Mouse (Mus musculus) spleen, embryonic (tissue): ENCODE data around the gene Capn15.

Source experiments
- CTCF ChIA-PET: fragments of 350-600 bp; sonication (Branson Sonifier 250); formaldehyde crosslinking; loops from one replicate; lab custom pipeline; 2022; lab: Charles Lee

The Capn15 gene

GRCm38 (mm10) chr17:25956201-25956600 lies 29.4 kb downstream of the Capn15 start:
- CTCF ChIA-PET, result no interaction called here

- CTCF ChIA-PET, result no interaction called here
These were observed 29.9 kb downstream of the Capn15 start for GRCm38 (mm10) chr17:25955736-25956135.

GRCm38 (mm10) chr17:25954671-25955070 lies 30.9 kb downstream of the Capn15 start:
- CTCF ChIA-PET, result no interaction called here

DNA sequence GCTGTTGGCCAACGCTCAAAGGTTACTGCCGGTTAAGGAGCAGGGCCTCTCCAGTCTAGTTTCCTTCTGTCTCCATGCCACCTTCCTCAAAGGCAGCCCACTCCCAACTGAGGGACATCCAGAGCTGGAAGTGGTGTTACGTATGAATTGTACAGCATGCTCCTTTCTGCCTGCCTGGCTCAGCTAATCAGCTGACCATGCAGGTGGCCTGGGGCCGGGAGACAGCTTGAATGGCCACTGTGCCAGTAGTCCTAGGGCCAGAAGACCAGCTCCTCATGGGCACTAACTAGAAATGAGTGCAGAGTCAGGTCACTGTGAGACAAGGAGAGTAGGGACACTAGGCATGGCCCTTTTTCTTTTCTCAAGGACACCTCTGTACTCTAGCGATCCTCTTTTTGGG lies 32.4 kb downstream of the Capn15 start:
- CTCF ChIA-PET, result no interaction called here

DNA sequence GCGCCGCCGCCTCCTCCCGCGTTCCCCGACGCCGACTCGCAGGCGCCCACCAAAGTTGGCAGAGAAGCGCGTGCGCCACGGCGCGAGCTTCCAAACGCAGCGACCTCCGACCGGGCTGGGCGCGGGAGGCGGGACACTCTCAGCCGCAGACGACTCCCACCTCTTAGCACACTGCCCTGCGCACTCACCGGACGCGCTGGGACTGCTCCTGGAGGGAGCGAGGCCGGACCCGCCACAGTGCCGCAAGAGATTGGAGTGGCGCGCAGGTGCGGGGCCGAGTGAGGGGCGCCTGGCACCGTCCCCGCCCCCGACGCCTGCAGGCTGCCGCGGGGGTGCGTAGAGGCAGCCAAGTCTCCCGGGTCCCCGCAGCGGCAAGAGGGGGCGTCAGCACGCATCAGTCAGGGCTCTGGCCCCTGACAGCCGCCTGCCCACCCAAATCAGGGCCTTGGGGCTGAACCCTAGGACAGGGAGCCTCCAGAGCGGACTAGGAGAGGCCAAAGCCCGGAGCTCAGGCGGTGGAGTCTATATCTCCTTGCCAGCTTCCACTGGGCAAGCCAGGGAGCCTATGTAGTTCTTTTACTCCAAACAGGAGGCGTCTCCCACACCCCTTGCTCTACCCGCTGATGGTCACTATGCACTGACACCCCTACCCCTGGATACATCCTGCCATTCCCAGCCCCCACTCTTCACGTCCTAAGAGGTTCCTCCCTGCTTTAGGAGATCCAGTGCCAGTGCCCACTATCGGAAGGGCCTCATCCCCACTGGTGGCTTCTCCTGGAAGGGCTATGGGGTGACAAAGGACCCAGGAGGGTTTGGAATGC lies 33.6 kb downstream of the Capn15 start, which contains the start of gene A930017K11Rik:
Gene A930017K11Rik, minus strand, starts transcription at position 763 of the 821 bp plus-strand sequence.
- CTCF ChIA-PET, result no interaction called here

GRCm38 (mm10) chr17:25951225-25951802 lies 34.3 kb downstream of the Capn15 start:
- CTCF ChIA-PET, result no interaction called here

- CTCF ChIA-PET, result no interaction called here
These were observed 34.9 kb downstream of the Capn15 start for GRCm38 (mm10) chr17:25950706-25951105.

DNA sequence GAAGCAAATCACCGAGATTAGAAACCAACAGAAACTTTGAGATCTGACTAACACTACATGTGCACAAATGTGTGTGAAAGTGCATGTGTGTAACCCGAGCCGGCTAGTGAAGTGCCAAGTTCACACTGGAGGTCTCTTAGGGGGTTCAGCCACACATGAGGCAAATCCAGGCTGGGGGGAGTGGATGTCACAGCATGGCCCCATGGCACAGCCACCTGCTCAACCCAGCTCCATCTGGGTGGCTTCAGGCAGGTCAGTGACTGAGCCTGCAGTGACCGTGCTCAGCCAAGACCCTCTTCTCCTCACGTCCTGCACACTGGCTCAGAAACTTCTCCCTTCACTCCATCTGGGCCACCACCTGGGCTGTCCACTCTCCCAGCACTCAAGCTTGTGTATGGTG lies 35.6 kb downstream of the Capn15 start:
- CTCF ChIA-PET, result no interaction called here

DNA sequence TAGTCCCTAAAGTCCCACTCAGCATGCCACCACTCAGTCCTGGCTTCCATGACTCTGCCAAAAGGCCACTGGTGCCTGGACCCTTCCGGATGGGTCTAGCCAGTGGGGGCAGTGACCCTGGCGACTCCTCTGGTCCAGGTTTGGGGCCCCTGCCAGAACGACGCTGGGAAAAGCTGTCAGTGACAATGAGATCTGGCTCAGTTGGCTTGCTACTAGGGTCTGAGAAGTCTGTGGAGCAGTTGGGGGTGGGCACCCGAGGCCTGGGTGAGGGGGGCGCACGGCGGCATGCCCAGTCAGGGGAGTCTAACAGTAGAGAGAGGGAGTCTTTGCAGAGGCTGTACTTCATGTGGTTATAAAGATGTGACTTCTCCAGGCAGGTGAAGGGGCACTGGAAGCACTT lies 37.5 kb downstream of the Capn15 start:
- CTCF ChIA-PET, result interaction anchor here (0.7 kb wide), 1 partner anchor 38 kb away, joined by 3 read pairs; no protein-coding TSS in a partner anchor

DNA sequence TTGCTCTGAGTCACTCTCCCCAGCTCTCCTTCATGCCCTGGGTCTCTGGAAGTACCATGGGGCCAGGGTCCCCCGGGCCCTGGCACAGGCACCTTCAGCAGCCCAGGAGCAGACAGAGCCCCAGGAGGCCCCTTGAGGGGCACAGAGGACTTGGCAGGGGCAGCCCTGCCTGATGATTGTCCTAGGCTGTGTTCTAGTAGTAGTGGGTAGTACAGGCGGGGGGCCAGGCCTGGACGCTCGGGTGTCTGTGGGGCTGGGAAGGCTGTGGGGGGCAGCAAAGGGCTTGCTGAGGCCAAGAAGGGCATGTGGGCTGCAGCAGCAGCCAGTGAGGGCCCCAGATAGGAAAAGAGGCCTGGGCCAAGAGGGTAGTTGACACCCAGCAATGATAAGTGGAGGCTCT lies 38.0 kb downstream of the Capn15 start:
- CTCF ChIA-PET, result no interaction called here

- CTCF ChIA-PET, result no interaction called here
These were observed 38.7 kb downstream of the Capn15 start for GRCm38 (mm10) chr17:25946891-25947290.

DNA sequence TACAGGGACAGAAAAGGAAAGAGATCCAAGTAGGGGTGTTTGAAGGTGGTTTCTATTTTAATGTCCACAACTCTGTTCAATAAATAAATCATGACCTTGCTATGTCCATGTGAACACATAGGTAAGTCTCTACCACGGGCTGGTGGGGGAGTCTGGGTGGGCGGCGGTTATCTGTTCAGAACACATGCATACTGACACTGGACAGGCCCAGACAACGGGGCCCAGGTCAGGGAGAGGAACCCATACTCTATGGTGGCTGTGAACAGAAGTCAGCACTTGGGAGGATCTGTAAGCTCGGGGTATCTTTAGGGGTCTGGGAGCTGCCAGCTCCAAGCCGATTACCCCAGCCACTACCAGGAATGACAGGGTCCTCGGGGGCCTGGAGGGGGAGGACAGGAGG lies 39.2 kb downstream of the Capn15 start:
- CTCF ChIA-PET, result no interaction called here

GRCm38 (mm10) chr17:25945517-25946155 lies 40.0 kb downstream of the Capn15 start:
- CTCF ChIA-PET, result no interaction called here

DNA sequence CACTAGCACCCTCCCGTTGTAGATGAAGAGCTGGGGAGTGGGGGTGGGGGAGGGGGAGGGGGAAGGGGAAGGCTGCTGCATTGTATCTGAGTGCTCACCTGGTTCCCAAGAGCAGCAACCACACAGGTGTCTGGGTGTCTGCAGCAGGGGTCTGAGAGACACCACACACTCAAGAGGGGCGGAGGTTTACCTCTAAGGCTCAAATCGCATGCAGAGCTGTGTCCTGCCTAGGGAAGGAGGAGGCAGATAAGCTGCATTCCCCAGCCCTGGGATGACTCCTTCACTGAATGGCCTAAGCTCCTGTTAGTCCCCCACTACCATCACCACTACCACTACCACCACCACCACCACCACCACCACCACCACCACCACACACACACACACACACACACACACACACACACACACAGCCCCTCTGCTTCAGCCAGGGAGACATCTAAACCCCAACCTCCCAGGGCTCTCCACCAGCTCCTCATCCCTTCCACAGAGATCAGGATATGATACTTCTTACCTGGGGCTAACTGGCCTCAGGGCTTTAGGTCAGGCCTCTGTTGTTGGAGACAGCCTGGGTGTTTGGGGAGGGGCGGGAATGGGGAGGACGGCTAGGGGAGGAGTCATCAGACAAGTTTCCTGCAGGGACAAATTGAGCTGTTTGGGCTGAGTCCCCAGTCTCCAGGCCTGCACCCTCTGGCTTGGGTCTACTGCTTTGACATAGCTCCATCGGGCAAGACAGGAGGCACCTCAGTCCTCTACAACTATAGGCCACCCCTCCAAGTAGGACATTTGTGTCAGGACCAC lies 41.0 kb downstream of the Capn15 start, which contains the start of the genes Pigq and Nhlrc4:
Gene Pigq, minus strand, starts transcription at position 571 of the 798 bp plus-strand sequence.
Gene Nhlrc4, minus strand, starts transcription at position 596 of the 798 bp plus-strand sequence.
- CTCF ChIA-PET, result interaction anchor here (0.6 to 0.7 kb wide), 5 partner anchors 21 to 301 kb away, joined by 3 to 9 read pairs (median 3); no protein-coding TSS in a partner anchor

DNA sequence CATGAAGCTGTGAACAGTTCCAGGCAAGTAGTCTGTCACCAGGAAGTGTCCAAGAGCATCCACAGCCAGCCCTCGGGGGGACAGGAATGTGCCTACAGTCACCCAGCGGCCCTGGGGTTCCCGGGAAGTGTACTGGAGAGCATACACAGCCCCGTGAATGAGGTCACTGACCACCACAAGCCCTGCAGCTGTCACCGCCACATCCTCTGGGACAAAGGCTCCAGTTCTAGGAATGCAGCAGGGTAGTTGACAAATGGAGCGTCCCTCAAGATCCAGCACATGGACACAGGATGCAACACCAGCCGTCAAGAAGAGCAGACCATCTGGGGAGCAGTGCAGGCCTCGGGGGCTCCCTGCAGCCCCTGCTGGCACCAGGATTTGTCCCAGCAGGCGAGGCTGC lies 41.8 kb downstream of the Capn15 start:
- CTCF ChIA-PET, result interaction anchor here (0.6 kb wide), 2 partner anchors 20 to 36 kb away, joined by 3 to 9 read pairs; no protein-coding TSS in a partner anchor

GRCm38 (mm10) chr17:25943221-25943620 lies 42.4 kb downstream of the Capn15 start:
- CTCF ChIA-PET, result no interaction called here

DNA sequence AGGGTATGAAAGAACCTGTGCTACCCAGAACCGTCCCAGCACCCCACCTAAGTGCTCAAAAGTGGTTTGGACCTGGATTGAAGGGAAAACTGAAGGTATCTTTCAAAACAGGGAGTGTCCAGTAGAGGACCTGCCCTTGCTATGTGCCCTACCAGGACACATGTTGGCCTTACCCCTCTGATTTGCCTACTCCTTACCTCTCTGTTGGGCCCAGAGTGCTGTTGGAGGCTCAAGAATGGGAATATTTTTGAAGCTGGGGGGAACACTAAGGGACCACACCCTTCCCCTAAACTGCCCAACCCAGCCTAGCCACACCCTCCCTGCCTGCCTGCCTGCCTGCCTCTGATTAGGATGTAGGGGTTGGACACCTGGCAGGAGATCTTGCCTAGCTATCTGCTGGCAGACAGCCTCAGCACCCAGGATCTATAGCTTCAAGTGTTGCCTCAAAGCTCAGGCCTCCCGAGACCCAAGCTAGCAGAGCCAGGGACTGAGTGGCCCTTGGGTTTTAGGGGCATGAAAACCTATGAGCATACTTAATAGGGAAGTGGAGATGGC lies 42.9 kb downstream of the Capn15 start:
- CTCF ChIA-PET, result no interaction called here

GRCm38 (mm10) chr17:25941511-25942241 lies 43.9 kb downstream of the Capn15 start:
- CTCF ChIA-PET, result interaction anchor here (0.6 to 0.9 kb wide), 2 partner anchors 12 to 15 kb away, joined by 3 to 4 read pairs; no protein-coding TSS in a partner anchor

- CTCF ChIA-PET, result interaction anchor here (0.6 to 1.0 kb wide), 2 partner anchors 9 to 471 kb away, joined by 3 read pairs; no protein-coding TSS in a partner anchor
These were observed 51.1 kb downstream of the Capn15 start for GRCm38 (mm10) chr17:25934526-25934925.

- CTCF ChIA-PET, result interaction anchor here (0.7 kb wide), 1 partner anchor 10 kb away, joined by 3 read pairs; no protein-coding TSS in a partner anchor
These were observed 60.2 kb downstream of the Capn15 start for GRCm38 (mm10) chr17:25925348-25925747.
